ENCODE assay signal across 8 mouse cellular contexts in genomic region chr8:105516018-105516645, GRCm38 (mm10). TPM values are rescaled to one million over a fixed set of nuclear protein-coding genes. Genes with fewer than 3 reads are reported as not detected.
DNase-seq lines count a peak whose midpoint lies in the region; ATAC-seq lines count a peak whose summit lies in the region.

No protein-coding gene starts in this region.

- WGBS in embryonic facial prominence, embryonic 12.5 days, result 11% methylated on average over 12 of the region's 12 CpGs
- WGBS in heart, embryonic 11.5 days (ENCODE audit: insufficient replicate concordance), result 15% methylated on average over 11 of the region's 12 CpGs
- WGBS in kidney, embryonic 14.5 days, result 13% methylated on average over 12 of the region's 12 CpGs
- WGBS in limb, embryonic 15.5 days, result 13% methylated on average over 12 of the region's 12 CpGs
- WGBS in midbrain, embryonic 16.5 days, result 10% methylated on average over 12 of the region's 12 CpGs

- H3K4me1 ChIP-seq in embryonic facial prominence, embryonic 12.5 days, result peaks cover 34% of the 10 kb centered on the region
- peaks cover 42% of the 10 kb centered on the region for H3K4me1 ChIP-seq in heart, embryonic 11.5 days (ENCODE audit: control insufficient read depth, insufficient read depth, low read length)
- H3K4me1 ChIP-seq in kidney, embryonic 14.5 days (ENCODE audit: control insufficient read depth, insufficient read depth, low read length), result peaks cover 37% of the 10 kb centered on the region
- H3K4me1 ChIP-seq in limb, embryonic 15.5 days, result peaks cover 33% of the 10 kb centered on the region
- H3K4me1 ChIP-seq in midbrain, embryonic 16.5 days (ENCODE audit: control insufficient read depth, insufficient read depth, low read length), result peaks cover 32% of the 10 kb centered on the region

- H3K9me3 ChIP-seq in embryonic facial prominence, embryonic 12.5 days, result no peaks in the 10 kb centered on the region
- H3K9me3 ChIP-seq in heart, embryonic 11.5 days (replicated peaks; ENCODE audit: control insufficient read depth, low read length), result no peaks in the 10 kb centered on the region
- no peaks in the 10 kb centered on the region for H3K9me3 ChIP-seq in kidney, embryonic 14.5 days (ENCODE audit: control insufficient read depth, low read length)
- no peaks in the 10 kb centered on the region for H3K9me3 ChIP-seq in limb, embryonic 15.5 days
- no peaks in the 10 kb centered on the region for H3K9me3 ChIP-seq in midbrain, embryonic 16.5 days (replicated peaks; ENCODE audit: control insufficient read depth, low read length, poor library complexity, severe bottlenecking)

- H3K4me3 ChIP-seq in embryonic facial prominence, embryonic 12.5 days, result peak overlapping the region; percentile 6
- H3K4me3 ChIP-seq in heart, embryonic 11.5 days (ENCODE audit: low read depth, low read length), result peak overlapping the region; percentile 1; the same call in 1 of the 2 replicates
- H3K4me3 ChIP-seq in kidney, embryonic 14.5 days (ENCODE audit: low read length), result peak overlapping the region; percentile 1; the same call in 1 of the 2 replicates
- no peak overlapping the region for H3K4me3 ChIP-seq in limb, embryonic 15.5 days
- H3K4me3 ChIP-seq in midbrain, embryonic 16.5 days (ENCODE audit: low read depth, low read length), result no peak overlapping the region

- H3K4me2 ChIP-seq in embryonic facial prominence, embryonic 12.5 days (replicated peaks), result peak overlapping the region; percentile 42
- peak overlapping the region; percentile 46 for H3K4me2 ChIP-seq in heart, embryonic 11.5 days
- peak overlapping the region; percentile 30 for H3K4me2 ChIP-seq in kidney, embryonic 14.5 days (replicated peaks; ENCODE audit: low read depth, low read length)
- peak overlapping the region; percentile 40 for H3K4me2 ChIP-seq in limb, embryonic 15.5 days
- H3K4me2 ChIP-seq in midbrain, embryonic 16.5 days (ENCODE audit: low read length), result peak overlapping the region; percentile 48

- H3K9ac ChIP-seq in embryonic facial prominence, embryonic 12.5 days, result no peak overlapping the region
- H3K9ac ChIP-seq in heart, embryonic 11.5 days (ENCODE audit: low read depth, low read length), result no peak overlapping the region
- H3K9ac ChIP-seq in kidney, embryonic 14.5 days (ENCODE audit: low read depth, low read length), result peak overlapping the region; percentile 40; the same call in 1 of the 2 replicates
- H3K9ac ChIP-seq in limb, embryonic 15.5 days, result no peak overlapping the region
- H3K9ac ChIP-seq in midbrain, embryonic 16.5 days (ENCODE audit: low read depth, low read length), result no peak overlapping the region

- no peak for ATAC-seq in embryonic facial prominence, embryonic 12.5 days (ENCODE audit: insufficient number of reproducible peaks, insufficient read depth, low FRiP score, low TSS enrichment)
- no peak for ATAC-seq in heart, embryonic 11.5 days (replicated peaks; ENCODE audit: insufficient number of reproducible peaks, low FRiP score, low TSS enrichment)
- ATAC-seq in kidney, embryonic 14.5 days (ENCODE audit: low FRiP score, low TSS enrichment), result peak; percentile 64
- no peak for ATAC-seq in limb, embryonic 15.5 days (ENCODE audit: insufficient number of reproducible peaks, low FRiP score, low TSS enrichment, low read depth)
- ATAC-seq in midbrain, embryonic 16.5 days, result peak; percentile 18; the same call in 1 of the 2 replicates

- H3K27me3 ChIP-seq in embryonic facial prominence, embryonic 12.5 days, result peaks cover 17% of the 10 kb centered on the region
- H3K27me3 ChIP-seq in heart, embryonic 11.5 days (ENCODE audit: control insufficient read depth, insufficient read depth, low read length), result peaks cover 23% of the 10 kb centered on the region
- H3K27me3 ChIP-seq in kidney, embryonic 14.5 days (ENCODE audit: control insufficient read depth, insufficient read depth, low read length), result no peaks in the 10 kb centered on the region
- H3K27me3 ChIP-seq in limb, embryonic 15.5 days, result peaks cover 20% of the 10 kb centered on the region
- H3K27me3 ChIP-seq in midbrain, embryonic 16.5 days (ENCODE audit: control insufficient read depth, insufficient read depth, low read depth, low read length), result no peaks in the 10 kb centered on the region; the same call in 1 of the 2 replicates

- H3K36me3 ChIP-seq in embryonic facial prominence, embryonic 12.5 days, result no peaks in the 10 kb centered on the region
- no peaks in the 10 kb centered on the region; the same call in 1 of the 2 replicates for H3K36me3 ChIP-seq in heart, embryonic 11.5 days (ENCODE audit: control insufficient read depth, insufficient read depth, low read length)
- no peaks in the 10 kb centered on the region for H3K36me3 ChIP-seq in kidney, embryonic 14.5 days (ENCODE audit: control insufficient read depth, insufficient read depth, low read length)
- H3K36me3 ChIP-seq in limb, embryonic 15.5 days, result no peaks in the 10 kb centered on the region
- no peaks in the 10 kb centered on the region for H3K36me3 ChIP-seq in midbrain, embryonic 16.5 days (ENCODE audit: control insufficient read depth, insufficient read depth, low read length)

- DNase-seq in A20 (ENCODE audit: low read depth, low spot score), result peak; percentile 76
- peak; percentile 86 for DNase-seq in adrenal gland, postnatal 14 days
- DNase-seq in spleen, adult 18-20 months, result peak; percentile 30 to 66

- H3K27ac ChIP-seq in embryonic facial prominence, embryonic 12.5 days, result no peak overlapping the region
- H3K27ac ChIP-seq in heart, embryonic 11.5 days (ENCODE audit: low read depth, low read length), result no peak overlapping the region
- H3K27ac ChIP-seq in kidney, embryonic 14.5 days (ENCODE audit: low read depth, low read length), result peak overlapping the region; percentile 5; the same call in 1 of the 2 replicates
- H3K27ac ChIP-seq in limb, embryonic 15.5 days, result no peak overlapping the region
- H3K27ac ChIP-seq in midbrain, embryonic 16.5 days (ENCODE audit: low read length), result no peak overlapping the region

RNA-seq across cellular contexts. Expression of gene Hsd11b2, which starts 2.4 kb away (rescaled TPM):
- 1.1 and 1.2 TPM in 2 replicates for total RNA-seq in adrenal gland, postnatal 14 days (2021)
- polyA plus RNA-seq in embryonic facial prominence, embryonic 12.5 days (2016; fragmentation: Nextera tagmentation; extraction: Ambion mirVana), result 6.1 and 6.6 TPM in 2 replicates
- polyA plus RNA-seq in heart, embryonic 11.5 days (2014; fragmentation: Nextera tagmentation; extraction: Ambion mirVana), result 6.4 and 8.2 TPM in 2 replicates
- 32.9 and 40.2 TPM in 2 replicates for polyA plus RNA-seq in kidney, embryonic 14.5 days (2014; fragmentation: Nextera tagmentation; extraction: Ambion mirVana)
- 1.2 and 1.9 TPM in 2 replicates for polyA plus RNA-seq in limb, embryonic 15.5 days (2015; fragmentation: Nextera tagmentation; extraction: Ambion mirVana)
- polyA plus RNA-seq in midbrain, embryonic 16.5 days (2015; fragmentation: Nextera tagmentation; extraction: Ambion mirVana), result 2.7 and 3.6 TPM in 2 replicates

RNA-seq across cellular contexts. Expression of gene Zdhhc1, which starts 19.4 kb away (rescaled TPM):
- 16.0 and 18.1 TPM in 2 replicates for total RNA-seq in adrenal gland, postnatal 14 days (2021)
- 38.3 and 41.8 TPM in 2 replicates for polyA plus RNA-seq in embryonic facial prominence, embryonic 12.5 days (2016; fragmentation: Nextera tagmentation; extraction: Ambion mirVana)
- polyA plus RNA-seq in heart, embryonic 11.5 days (2014; fragmentation: Nextera tagmentation; extraction: Ambion mirVana), result 15.0 and 17.1 TPM in 2 replicates
- 27.4 and 37.3 TPM in 2 replicates for polyA plus RNA-seq in kidney, embryonic 14.5 days (2014; fragmentation: Nextera tagmentation; extraction: Ambion mirVana)
- polyA plus RNA-seq in limb, embryonic 15.5 days (2015; fragmentation: Nextera tagmentation; extraction: Ambion mirVana), result 40.0 and 42.2 TPM in 2 replicates
- polyA plus RNA-seq in midbrain, embryonic 16.5 days (2015; fragmentation: Nextera tagmentation; extraction: Ambion mirVana), result 33.6 and 38.4 TPM in 2 replicates

RNA-seq across cellular contexts. Expression of gene Tppp3, which starts 44.8 kb away (rescaled TPM):
- 42.6 and 57.0 TPM in 2 replicates for total RNA-seq in adrenal gland, postnatal 14 days (2021)
- polyA plus RNA-seq in embryonic facial prominence, embryonic 12.5 days (2016; fragmentation: Nextera tagmentation; extraction: Ambion mirVana), result 44.6 and 51.1 TPM in 2 replicates
- 21.0 and 21.1 TPM in 2 replicates for polyA plus RNA-seq in heart, embryonic 11.5 days (2014; fragmentation: Nextera tagmentation; extraction: Ambion mirVana)
- 18.3 and 22.3 TPM in 2 replicates for polyA plus RNA-seq in kidney, embryonic 14.5 days (2014; fragmentation: Nextera tagmentation; extraction: Ambion mirVana)
- 160 and 305 TPM in 2 replicates for polyA plus RNA-seq in limb, embryonic 15.5 days (2015; fragmentation: Nextera tagmentation; extraction: Ambion mirVana)
- polyA plus RNA-seq in midbrain, embryonic 16.5 days (2015; fragmentation: Nextera tagmentation; extraction: Ambion mirVana), result 153 and 159 TPM in 2 replicates

RNA-seq across cellular contexts. Expression of gene Atp6v0d1, which starts 49.7 kb away (rescaled TPM):
- 90.6 and 97.4 TPM in 2 replicates for total RNA-seq in adrenal gland, postnatal 14 days (2021)
- 75.4 and 84.3 TPM in 2 replicates for polyA plus RNA-seq in embryonic facial prominence, embryonic 12.5 days (2016; fragmentation: Nextera tagmentation; extraction: Ambion mirVana)
- polyA plus RNA-seq in heart, embryonic 11.5 days (2014; fragmentation: Nextera tagmentation; extraction: Ambion mirVana), result 80.7 and 86.3 TPM in 2 replicates
- 73.9 and 90.1 TPM in 2 replicates for polyA plus RNA-seq in kidney, embryonic 14.5 days (2014; fragmentation: Nextera tagmentation; extraction: Ambion mirVana)
- 97.4 and 103 TPM in 2 replicates for polyA plus RNA-seq in limb, embryonic 15.5 days (2015; fragmentation: Nextera tagmentation; extraction: Ambion mirVana)
- 226 and 244 TPM in 2 replicates for polyA plus RNA-seq in midbrain, embryonic 16.5 days (2015; fragmentation: Nextera tagmentation; extraction: Ambion mirVana)

Comparison
In these comparisons a context has a peak if more than half of its experiments do, and no peak if none do; other contexts are left out.
1. ATAC-seq: peak in kidney, embryonic 14.5 days (single experiment) and midbrain, embryonic 16.5 days (single experiment); none in embryonic facial prominence, embryonic 12.5 days (single experiment), heart, embryonic 11.5 days (single experiment) and limb, embryonic 15.5 days (single experiment).
2. H3K4me3 ChIP-seq: peak in embryonic facial prominence, embryonic 12.5 days (single experiment), heart, embryonic 11.5 days (single experiment) and kidney, embryonic 14.5 days (single experiment); none in limb, embryonic 15.5 days (single experiment) and midbrain, embryonic 16.5 days (single experiment).
3. Peak in every context shown above with its lines, with median percentiles within 50 percentile points of each other: DNase-seq and H3K4me2 ChIP-seq.